Comparison of ENCODE assay signal across 13 mouse cellular contexts in the genomic region with DNA sequence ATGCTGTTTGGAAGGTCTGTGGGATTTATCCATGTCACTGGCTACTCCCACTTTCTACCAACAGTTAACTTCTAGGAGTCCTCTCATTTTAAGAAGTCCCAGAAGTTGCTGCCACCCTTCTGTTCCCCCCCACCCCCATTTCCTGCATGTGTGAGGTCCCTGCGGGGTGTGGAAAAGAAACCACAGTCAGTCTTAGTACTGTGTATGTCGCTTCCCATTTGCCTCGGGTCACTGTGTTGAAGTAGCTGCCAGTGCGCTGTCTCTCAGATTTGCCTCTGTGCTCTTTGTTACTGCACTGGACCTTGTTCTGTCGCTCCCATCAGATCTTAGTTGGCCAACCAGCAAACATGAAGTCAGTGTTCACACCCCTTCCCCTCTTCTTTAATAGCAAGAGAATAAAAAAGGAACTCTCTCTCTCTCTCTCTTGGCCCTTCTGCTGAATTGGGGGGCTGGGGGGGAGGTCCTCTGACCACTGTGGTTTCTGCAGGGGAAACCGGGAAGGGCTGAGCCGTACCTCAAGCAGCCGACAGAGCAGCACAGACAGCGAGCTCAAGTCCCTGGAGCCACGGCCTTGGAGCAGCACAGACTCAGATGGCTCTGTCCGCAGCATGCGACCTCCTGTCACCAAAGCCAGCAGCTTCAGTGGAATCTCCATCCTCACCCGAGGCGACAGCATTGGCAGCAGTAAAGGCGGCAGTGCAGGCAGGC. TPM values are rescaled to one million over a fixed set of nuclear protein-coding genes. Genes with fewer than 3 reads are reported as not detected.
A peak's percentile ranks its signal among the peaks of the same experiment; 100 is the strongest.
DNase-seq lines count a peak whose midpoint lies in the region; ATAC-seq and TF ChIP-seq lines count a peak whose summit lies in the region.
"Had no signal": no experiment of that assay in that cellular context is flagged by ENCODE, and none has a peak within 500 bp of the region (broad histone marks: within the 10 kb centered on the region; RNA-seq: fewer than 3 reads in every experiment).

No protein-coding gene starts in this region.

- no peak for ATAC-seq in heart, embryonic 13.5 days (ENCODE audit: extremely low read depth, insufficient number of reproducible peaks, low FRiP score, low TSS enrichment)
- peak; percentile 37; the same call in 1 of the 2 replicates for ATAC-seq in lung, postnatal 0 days
- ATAC-seq: midbrain, embryonic 16.5 days had no signal

- H3K4me2 ChIP-seq in heart, embryonic 13.5 days: no peak overlapping the region
- no peak overlapping the region for H3K4me2 ChIP-seq in lung, postnatal 0 days (replicated peaks; ENCODE audit: low read depth, low read length)
- H3K4me2 ChIP-seq: forebrain, embryonic 12.5 days; hindbrain, embryonic 12.5 days; stomach, embryonic 15.5 days had no signal

- WGBS in heart, embryonic 13.5 days: 47% methylated on average over 15 of the region's 15 CpGs
- WGBS in lung, postnatal 0 days: 53% methylated on average over 15 of the region's 15 CpGs
- WGBS in lung, adult 2 months: 54% methylated on average over 15 of the region's 15 CpGs

- peak overlapping the region; percentile 30; the same call in 1 of the 2 replicates for H3K27ac ChIP-seq in heart, embryonic 13.5 days (replicated peaks)
- no peak overlapping the region for H3K27ac ChIP-seq in lung, postnatal 0 days (ENCODE audit: low read length)
- H3K27ac ChIP-seq: forebrain, embryonic 12.5 days; hindbrain, embryonic 12.5 days; stomach, embryonic 15.5 days had no signal

- H3K9me3 ChIP-seq in heart, embryonic 13.5 days: no peaks in the 10 kb centered on the region
- no peaks in the 10 kb centered on the region for H3K9me3 ChIP-seq in lung, postnatal 0 days (ENCODE audit: low read length)
- H3K9me3 ChIP-seq: forebrain, embryonic 12.5 days; hindbrain, embryonic 12.5 days; stomach, embryonic 15.5 days had no signal

- no peak overlapping the region for H3K4me3 ChIP-seq in heart, embryonic 13.5 days
- no peak overlapping the region for H3K4me3 ChIP-seq in lung, postnatal 0 days (ENCODE audit: low read depth, low read length)
- no peak overlapping the region for H3K4me3 ChIP-seq in lung, adult 2 months (replicated peaks; ENCODE audit: extremely low read depth, low read depth, low read length)
- H3K4me3 ChIP-seq: forebrain, embryonic 12.5 days; hindbrain, embryonic 12.5 days; stomach, embryonic 15.5 days had no signal

- TF ChIP-seq EP300 in lung, postnatal 0 days (IDR thresholded peaks at IDR 0.05): no peak

- peaks cover 25% of the 10 kb centered on the region for H3K4me1 ChIP-seq in heart, embryonic 13.5 days
- H3K4me1 ChIP-seq in lung, postnatal 0 days (ENCODE audit: insufficient read depth, low read depth, low read length): no peaks in the 10 kb centered on the region
- H3K4me1 ChIP-seq in lung, adult 2 months (ENCODE audit: control insufficient read depth, insufficient read depth, low read length): no peaks in the 10 kb centered on the region
- H3K4me1 ChIP-seq: forebrain, embryonic 12.5 days had no signal

- peak overlapping the region; percentile 14; the same call in 1 of the 2 replicates for H3K9ac ChIP-seq in heart, embryonic 13.5 days
- no peak overlapping the region for H3K9ac ChIP-seq in lung, postnatal 0 days (replicated peaks; ENCODE audit: low read depth)
- H3K9ac ChIP-seq: forebrain, embryonic 12.5 days; hindbrain, embryonic 12.5 days; stomach, embryonic 15.5 days had no signal

- DNase-seq in heart, adult 8-10 months (ENCODE audit: low spot score): no peak
- DNase-seq in lung, postnatal 0 days (ENCODE audit: low spot score): peak; percentile 8
- DNase-seq in lung, adult 2 months: no peak
- DNase-seq in lung, postnatal 36 days: peak; percentile 1
- DNase-seq in thymus, postnatal 4 days: peak; percentile 55
- no peak for DNase-seq in frontal cortex, adult 2 months (ENCODE audit: extremely low spot score in 1 of 2, low spot score in 1 of 2)
- no peak for DNase-seq in frontal cortex, postnatal 25 days (ENCODE audit: low spot score in 2 of 2)
- DNase-seq: cerebellum, adult 8-10 months had no signal

- no peak for TF ChIP-seq POLR2A in lung, adult 2 months (IDR thresholded peaks at IDR 0.05; ENCODE audit: borderline replicate concordance, extremely low read depth, low read depth, low read length)

- TF ChIP-seq CTCF in lung, postnatal 0 days (IDR thresholded peaks at IDR 0.05): no peak
- TF ChIP-seq CTCF in lung, adult 2 months (IDR thresholded peaks at IDR 0.05; ENCODE audit: insufficient read depth, low read length): no peak

- no peaks in the 10 kb centered on the region for H3K27me3 ChIP-seq in heart, embryonic 13.5 days (replicated peaks)
- H3K27me3 ChIP-seq in lung, postnatal 0 days (replicated peaks; ENCODE audit: insufficient read depth, low read length): no peaks in the 10 kb centered on the region
- H3K27me3 ChIP-seq: forebrain, embryonic 12.5 days; hindbrain, embryonic 12.5 days; stomach, embryonic 15.5 days had no signal

- peaks cover 82% of the 10 kb centered on the region for H3K36me3 ChIP-seq in heart, embryonic 13.5 days
- H3K36me3 ChIP-seq in lung, postnatal 0 days (ENCODE audit: insufficient read depth, low read length): peaks cover 14% of the 10 kb centered on the region; the same call in 1 of the 2 replicates

RNA-seq across cellular contexts. Expression of a gene that starts 30.1 kb away (rescaled TPM):
- 0.76 and 1.0 TPM in 2 replicates for polyA plus RNA-seq in heart, embryonic 13.5 days (2015; fragmentation: Nextera tagmentation; extraction: Ambion mirVana)
- total RNA-seq in heart, adult 8-10 months (2022): 1 to 10 TPM in 1 of 4 experiments, under 1 TPM in 2, not detected in 1; 0.66 to 1.5 (median 0.76) TPM
- 0.23 and 0.53 TPM in 2 replicates for polyA plus RNA-seq in lung, postnatal 0 days (2015; fragmentation: Nextera tagmentation; extraction: Ambion mirVana)
- polyA plus RNA-seq in lung, adult 2 months (2012; rRNA removed): 1.5 and 5.8 TPM in 2 replicates
- polyA plus RNA-seq in frontal cortex, adult 2 months (2012; rRNA removed): 8.8 and 9.8 TPM in 2 replicates

RNA-seq across cellular contexts. Expression of a gene that starts 43.3 kb away (rescaled TPM):
- polyA plus RNA-seq in heart, embryonic 13.5 days (2015; fragmentation: Nextera tagmentation; extraction: Ambion mirVana): 14.2 and 18.1 TPM in 2 replicates
- 10 to 100 TPM; 17.2 to 26.5 (median 21.6) TPM for total RNA-seq in heart, adult 8-10 months (2022)
- 132 and 149 TPM in 2 replicates for polyA plus RNA-seq in lung, postnatal 0 days (2015; fragmentation: Nextera tagmentation; extraction: Ambion mirVana)
- polyA plus RNA-seq in lung, adult 2 months (2012; rRNA removed): 107 and 124 TPM in 2 replicates
- polyA plus RNA-seq in frontal cortex, adult 2 months (2012; rRNA removed): 10.3 and 10.8 TPM in 2 replicates

RNA-seq across cellular contexts. Expression of a gene that starts 50.8 kb away (rescaled TPM):
- polyA plus RNA-seq in heart, embryonic 13.5 days (2015; fragmentation: Nextera tagmentation; extraction: Ambion mirVana): 78.3 and 84.5 TPM in 2 replicates
- total RNA-seq in heart, adult 8-10 months (2022): 10 to 100 TPM; 41.6 to 48.4 (median 44.5) TPM
- 27.1 and 31.0 TPM in 2 replicates for polyA plus RNA-seq in lung, postnatal 0 days (2015; fragmentation: Nextera tagmentation; extraction: Ambion mirVana)
- 40.3 and 57.7 TPM in 2 replicates for polyA plus RNA-seq in lung, adult 2 months (2012; rRNA removed)
- 45.3 and 46.6 TPM in 2 replicates for polyA plus RNA-seq in frontal cortex, adult 2 months (2012; rRNA removed)

Comparison
In these comparisons a context has a peak if more than half of its experiments do, and no peak if none do; other contexts are left out.
1. DNase-seq: peak in lung, postnatal 0 days (single experiment), lung, postnatal 36 days (single experiment) and thymus, postnatal 4 days (single experiment); none in heart, adult 8-10 months (single experiment), lung, adult 2 months (single experiment), frontal cortex, adult 2 months (0 of 2) and frontal cortex, postnatal 25 days (0 of 2).